Mouse (Mus musculus) ovary, postnatal 36 days (tissue): ENCODE results near the gene AY074887.
A peak's percentile ranks its signal among the peaks of the same experiment; 100 is the strongest.

Source experiments
- DNase-seq: peaks from one replicate; pipeline ENCODE4 v3.0.0; 2022; ENCODE audit warnings: low spot score, mixed read lengths

AY074887 gene

DNA sequence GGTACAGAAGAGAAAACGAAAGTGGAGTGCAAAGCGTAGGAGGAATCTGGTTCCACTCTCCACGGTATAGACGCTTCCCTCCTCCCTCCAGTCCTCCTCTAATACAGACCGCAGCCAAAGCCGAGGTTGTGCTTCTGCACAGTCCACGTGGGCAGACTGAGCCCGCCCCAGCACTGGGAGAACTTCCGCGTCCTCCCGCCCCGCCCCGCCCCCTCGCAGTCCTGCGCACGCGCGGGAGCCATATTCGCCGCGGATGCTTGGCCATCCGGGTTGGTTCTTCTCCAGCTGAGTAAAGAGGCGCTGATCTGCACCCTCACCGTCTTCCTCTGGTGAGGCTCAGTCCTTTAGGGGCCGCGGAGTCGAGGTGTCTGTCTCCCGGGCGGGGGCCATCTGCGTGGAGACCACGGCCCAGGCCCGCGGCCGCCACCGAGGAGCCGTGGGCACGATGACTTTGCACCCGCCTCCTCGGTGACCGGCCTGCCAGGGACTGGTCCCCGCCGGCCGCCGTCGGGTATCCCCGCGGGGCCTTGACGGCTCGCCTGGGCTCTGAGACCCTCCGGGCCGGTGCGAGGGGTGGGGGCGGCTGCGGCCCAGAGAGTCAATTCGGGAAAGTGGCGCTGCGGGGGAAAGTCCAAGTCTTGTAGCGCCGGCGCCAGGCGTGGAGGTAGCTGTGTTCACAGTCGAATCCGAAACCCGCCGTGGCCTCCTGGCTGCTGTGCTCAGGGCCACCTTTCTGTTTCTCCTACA is at the start of gene AY074887, which contains the start of gene Psma4:
Gene AY074887 (minus strand): TSS at position 424 of the 747 bp plus-strand sequence.
Gene Psma4 (plus strand): TSS at position 216 of the 747 bp plus-strand sequence.
- DNase-seq: peak; percentile 91

DNA sequence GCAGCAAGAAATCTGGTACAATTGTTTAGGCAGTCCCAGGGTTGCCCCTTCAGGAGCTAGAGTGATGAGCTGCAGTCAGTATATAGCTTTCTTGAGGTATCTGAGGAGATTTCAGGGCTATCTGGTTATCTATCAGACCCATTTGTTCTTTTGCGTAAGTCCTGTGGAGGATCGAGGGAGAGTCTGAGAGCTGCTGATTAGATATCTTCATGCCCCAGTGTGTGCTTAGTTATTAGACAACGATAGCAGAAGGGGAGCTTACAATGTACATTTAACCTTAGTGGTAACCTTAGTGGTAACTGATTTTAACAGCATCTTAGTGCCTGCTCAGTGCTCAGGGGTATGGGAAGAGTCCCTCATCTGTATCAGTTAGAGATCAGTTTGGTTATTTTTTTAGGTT is 44.8 kb upstream of the AY074887 start:
- DNase-seq: no peak

DNA sequence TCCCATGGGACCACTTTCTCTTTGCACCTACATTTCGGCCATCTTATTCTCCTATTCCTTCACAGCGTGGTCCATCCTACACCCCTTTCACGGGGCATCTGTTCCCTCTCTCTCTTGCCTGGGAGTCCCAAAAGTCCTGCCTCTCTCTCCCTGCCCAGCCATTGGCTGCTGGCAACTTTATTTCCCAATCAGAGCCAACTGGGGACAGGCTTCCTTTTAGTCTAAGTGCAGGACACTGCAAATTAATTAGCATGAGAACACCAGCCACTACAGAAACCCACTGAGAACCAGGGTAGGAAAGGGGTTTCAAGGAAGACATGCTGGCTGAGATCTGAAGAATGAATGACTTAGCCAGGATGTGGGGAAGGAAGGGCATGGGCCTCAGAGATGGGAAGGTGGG is 43.6 kb upstream of the AY074887 start:
- DNase-seq: no peak

DNA sequence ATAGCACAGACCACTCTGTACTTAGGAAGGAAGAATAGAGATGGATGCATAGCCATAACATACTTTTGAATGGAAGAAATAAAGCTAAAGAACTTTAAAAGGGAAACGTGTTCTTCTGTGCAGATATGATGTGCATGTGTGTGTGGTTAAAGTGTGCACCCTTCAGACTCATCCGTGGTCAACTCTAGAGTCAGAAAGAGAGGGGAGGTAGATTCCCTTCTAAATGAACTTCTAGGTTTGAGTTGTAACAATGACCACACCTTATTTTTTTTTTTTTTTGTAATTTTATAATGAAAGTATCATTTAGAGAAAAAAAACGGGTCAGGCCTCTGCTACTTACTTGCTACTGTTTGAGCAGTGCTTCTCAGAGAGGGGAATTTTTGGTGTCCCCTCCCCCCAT is 39.6 kb upstream of the AY074887 start:
- DNase-seq: no peak

DNA sequence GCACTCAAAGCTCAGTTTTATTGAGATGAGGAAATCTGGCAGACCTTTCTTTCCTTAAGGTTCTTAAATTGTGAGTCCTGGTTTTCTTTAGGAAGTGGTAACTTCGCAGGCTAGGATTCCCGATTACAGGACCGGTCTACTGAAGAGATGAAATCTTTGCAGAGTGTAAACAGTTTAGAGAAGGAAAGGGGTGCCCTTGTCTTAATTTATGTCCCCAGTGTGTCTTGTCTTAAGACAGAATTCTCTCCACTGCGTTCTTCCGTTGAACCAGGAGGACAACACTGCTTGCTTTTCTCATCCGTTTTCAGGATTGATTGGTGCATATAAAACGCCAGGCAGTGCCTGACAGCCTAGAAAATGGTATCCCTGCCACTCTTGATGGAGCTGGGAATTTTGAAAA is 31.6 kb upstream of the AY074887 start:
- no peak for DNase-seq

DNA sequence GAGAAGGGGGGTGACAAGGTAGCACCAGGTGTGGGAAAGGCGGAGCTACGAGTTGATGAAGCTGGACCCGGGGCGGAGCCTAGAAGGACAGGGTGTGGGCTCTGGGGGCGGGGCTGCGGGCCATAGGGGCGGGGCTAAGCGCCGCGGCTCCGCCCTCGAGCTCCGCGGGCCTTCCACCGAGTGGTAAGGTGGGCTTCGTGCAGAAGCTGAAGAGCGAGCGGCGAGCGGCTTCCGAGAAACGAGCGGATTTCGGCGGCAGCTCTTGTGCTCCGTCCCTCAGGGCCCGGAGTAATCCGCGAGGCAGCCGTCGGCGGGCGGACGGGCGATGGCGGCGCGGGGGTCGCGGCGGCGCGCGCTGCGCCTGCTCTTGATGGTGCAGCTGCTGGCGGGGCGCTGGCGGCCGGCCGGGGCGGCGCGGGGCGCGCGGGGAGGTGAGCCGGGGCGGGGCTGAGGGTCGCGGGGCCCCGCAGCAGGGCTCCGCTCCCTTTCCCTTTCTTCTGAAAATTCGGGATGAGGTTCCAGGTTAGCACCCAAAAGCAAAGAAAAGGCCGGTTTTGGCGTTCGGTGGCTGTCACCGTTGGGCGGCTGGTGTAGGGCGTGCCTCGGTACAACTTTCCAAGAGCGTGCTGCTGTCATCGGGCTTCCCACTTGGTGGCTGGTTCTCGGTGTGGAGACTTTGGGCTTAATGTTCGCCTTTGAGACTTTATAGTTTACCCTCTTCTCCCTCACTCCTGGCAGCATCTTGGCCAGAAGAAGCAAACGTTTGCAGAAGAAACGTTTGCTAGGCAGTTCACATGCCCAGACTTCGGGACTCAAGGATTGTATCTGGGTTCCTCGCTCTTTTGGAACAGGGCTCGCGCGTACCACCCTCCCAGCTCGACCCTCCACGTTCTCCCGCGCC is 30.7 kb upstream of the AY074887 start:
- peak; percentile 12 for DNase-seq

DNA sequence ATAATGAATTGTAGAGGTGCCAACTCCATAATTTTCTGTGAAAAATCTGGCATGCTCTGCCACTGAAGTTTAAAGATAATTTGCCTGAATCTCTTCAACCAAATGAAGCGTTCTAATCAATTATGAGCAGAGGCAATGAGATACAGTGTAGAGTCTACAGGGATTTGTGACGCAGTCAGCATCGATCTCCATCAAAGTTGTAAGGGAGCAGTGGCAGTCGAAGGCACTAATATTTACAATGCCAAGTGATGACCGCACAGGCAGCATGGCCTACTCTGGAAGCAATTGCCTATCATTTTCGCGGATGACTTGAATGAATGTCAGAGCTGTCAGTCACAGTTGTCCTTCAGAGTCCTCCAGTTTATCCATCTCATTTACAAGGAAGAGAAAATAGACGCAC is 29.9 kb upstream of the AY074887 start, which contains the start of gene Chrna5:
Gene Chrna5 (plus strand): TSS at position 207 of the 400 bp plus-strand sequence.
- DNase-seq: no peak

DNA sequence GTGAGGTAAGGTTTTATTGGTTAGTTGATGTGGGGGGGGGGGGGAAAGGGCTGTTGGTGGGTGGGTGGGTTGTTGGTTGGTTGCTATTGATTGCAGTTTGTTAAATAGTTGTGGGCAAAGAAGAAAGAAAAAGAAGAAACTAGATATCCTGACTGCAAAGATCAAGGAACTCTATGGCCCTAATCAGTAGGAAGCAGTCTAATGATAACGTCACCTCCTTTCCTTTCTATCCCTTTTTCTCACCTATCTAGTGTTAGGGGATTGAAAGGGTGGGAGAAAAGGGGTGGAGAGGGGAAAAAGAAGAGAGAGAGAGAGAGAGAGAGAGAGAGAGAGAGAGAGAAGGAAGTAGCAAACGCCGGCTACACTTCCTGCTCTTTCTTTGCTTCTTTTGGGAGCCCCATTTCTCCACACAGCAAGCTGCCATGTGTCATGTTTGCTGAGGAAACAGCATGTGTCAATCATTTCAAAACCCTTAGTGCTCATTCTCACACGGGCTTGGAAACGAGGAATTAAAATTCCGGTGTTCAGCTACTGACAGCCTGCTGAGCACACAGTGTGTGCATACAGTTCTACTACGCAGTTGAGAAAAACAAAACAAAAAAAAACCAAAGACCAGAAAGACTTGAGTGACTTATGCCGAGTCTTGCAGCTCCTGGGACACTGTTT is 19.3 kb upstream of the AY074887 start:
- no peak for DNase-seq

DNA sequence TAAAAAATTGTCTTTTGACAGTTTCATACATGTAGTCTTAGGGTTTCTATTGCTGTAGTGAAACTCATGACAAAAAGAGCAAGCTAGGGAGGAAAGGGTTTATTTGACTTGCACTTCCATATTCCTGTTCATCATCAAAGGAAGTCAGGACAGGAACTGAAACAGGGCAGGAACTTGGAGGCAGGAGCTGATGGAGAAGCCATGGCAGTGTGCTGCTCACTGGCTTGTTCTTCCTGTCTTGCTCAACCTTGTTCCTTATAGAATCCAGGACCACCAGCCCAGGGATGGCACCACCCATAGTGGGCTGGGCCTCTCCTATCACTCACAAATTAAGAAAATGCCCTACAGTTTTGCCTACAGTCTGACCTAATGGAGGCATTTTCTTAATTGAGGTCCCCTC is 12.9 kb upstream of the AY074887 start:
- DNase-seq: no peak

DNA sequence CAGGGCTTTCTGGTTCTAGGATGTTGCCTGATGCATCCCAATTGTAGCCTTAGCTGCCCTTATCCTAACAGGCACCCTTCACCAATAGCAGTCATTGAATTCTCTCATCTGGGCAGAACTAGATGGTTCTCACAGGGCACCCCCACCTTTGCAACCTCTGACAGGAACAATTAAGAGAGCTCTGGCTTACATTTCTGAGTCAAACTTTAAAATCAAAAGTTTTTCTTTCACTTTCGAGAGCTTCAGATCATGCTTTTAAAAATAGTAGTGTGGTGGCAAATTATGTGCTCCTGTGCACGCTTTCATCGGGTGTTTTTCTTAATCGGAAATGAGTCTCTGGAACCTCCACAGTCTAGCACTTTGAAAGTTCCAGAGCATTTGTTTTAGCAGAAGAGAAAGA is 10.3 kb upstream of the AY074887 start:
- no peak for DNase-seq

DNA sequence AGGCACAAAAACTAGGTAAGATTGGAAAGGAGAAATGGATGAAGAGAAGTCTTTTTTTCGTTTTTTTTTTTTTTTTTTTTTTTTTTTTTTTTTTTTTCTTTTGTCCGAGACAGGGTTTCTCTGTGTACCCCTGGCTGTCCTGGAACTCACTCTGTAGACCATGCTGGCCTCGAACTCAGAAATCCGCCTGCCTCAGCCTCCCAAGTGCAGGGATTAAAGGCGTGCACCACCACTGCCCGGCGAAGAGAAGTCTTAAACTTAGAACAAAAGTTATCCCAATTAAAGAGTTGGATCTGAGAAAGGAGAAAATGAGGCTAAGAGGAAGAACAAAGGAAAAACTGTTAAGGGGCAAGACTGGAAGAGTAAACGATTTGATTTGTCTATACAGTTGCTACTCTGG is 636 bp downstream of the AY074887 start:
- peak; percentile 8 for DNase-seq

DNA sequence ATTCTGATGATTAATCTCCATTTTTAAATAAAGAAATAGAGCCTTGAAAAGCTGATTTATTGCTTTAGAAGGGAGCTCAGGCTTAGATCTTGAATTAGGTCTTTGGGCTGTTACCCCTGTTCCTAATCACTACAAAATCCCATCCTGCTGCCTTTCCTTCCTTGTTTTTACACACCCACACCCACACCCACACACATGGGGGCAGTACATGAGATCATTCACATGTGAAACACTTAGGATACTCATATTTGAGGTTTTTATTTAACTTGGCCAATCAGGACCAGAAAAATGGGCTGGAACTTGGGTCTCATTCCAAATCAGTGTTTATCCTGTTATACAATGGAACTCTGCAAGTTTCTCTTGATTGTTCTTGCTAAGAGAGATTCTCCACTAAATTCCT is 1.3 kb downstream of the AY074887 start:
- DNase-seq: no peak

DNA sequence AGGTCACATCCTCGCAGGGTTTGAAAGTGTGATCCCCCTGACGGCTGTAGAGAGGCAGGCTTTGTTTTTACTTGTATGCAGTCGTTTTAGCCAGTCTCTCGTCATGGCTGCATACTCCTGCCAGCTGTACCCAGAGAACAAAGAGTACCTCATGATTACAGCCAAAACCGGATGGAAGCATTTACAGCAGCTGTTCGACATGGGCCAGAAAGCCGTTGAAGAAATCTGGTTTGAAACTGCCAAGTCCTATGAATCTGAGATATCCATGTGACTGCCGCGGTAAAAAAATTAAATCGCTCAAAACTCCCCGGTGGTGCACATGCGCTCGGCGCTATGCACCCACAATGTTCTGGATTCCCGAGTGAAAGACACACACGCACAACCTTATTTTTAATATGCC is 4.5 kb downstream of the AY074887 start:
- no peak for DNase-seq

DNA sequence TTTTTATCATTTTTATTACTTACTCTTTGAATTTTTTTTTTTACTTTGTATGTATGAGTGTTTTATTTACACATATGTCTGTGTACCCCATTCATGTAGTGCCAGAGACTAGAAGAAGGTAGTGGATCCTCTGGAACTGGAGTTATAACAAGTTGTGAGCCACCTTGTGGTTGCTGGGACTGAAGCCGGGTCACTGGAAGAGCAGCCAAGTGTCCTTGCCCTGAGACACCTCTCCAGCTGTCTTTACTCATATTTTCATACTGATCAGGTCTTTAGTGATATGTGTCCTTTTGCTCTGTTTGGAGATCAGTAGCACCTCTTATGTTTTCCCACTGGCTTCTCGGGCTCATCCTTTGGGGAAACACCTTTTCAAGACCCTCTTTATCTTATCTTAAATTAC is 6.3 kb downstream of the AY074887 start:
- DNase-seq: no peak

DNA sequence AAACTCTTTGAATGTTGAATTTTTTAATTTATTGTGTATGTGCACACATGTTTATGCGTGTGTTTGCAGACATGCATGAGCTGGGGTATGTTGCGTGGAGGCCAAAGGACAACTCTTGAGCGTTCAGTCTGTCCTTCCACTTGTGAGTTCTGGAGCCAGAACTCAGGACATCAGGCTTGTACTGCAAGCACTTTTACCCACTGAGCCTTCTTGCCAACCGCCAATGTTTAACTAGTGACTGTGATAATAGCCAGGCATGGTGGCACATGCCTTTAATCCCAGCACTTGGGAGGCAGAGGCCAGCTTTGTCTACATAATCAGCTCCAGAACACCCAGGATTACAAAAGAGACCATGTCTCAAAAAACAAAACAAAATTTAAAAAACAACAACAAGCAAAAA is 8.7 kb downstream of the AY074887 start:
- DNase-seq: no peak

DNA sequence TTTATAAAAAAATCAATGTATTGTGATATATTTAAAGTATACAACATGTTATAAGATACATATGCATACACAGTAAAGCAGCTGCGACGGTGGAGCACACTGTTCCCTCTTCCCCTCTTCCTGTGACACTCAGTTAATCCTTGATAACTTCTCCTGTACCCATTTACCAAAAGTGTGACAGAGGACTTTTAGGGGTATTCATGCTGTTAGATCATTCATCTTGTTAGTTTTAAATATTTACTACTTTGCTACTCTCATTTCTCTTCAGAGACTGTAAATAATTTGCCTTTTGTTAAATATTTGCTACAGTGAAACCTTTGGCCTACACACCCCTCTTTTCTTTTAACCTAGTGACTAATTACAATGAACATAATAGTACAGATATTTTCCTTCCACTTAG is 18.4 kb downstream of the AY074887 start:
- DNase-seq: no peak

DNA sequence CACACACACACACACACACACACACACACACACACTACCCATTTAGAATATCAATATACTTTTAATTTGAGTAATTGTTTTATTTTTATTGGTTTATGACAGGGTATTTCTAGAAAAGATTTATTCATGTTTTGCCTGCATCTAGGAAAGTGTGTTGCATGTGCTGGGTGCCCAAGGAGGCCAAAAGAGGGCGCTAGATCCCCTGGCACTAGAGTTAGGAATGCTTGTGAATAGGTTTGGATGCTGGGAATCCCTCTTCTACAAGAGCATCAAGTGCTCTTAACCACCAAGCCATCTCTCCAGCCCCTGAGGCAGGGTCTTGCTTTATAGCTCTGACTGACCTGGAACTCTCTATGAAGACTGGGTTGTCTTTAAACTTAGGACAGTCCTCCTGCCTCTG is 19.0 kb downstream of the AY074887 start:
- DNase-seq: no peak

DNA sequence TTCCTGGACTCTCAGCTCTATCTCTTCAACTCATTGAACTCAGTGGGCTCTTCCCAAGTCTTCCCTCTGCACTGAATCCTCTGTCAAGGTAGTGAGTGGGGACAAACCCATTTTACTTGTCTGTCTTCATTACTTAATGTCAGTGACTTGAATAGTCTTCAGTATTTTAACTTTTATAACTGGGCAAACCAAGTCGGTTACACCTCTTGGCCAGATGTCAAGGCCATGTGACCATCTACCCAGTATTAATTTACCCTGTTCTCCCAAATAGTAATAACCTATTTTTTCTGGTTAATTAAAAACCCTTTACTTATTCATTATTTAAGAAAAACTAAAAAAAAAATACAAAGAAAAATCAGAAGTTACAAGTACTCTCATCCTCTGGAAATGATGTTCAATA is 20.1 kb downstream of the AY074887 start:
- DNase-seq: no peak

DNA sequence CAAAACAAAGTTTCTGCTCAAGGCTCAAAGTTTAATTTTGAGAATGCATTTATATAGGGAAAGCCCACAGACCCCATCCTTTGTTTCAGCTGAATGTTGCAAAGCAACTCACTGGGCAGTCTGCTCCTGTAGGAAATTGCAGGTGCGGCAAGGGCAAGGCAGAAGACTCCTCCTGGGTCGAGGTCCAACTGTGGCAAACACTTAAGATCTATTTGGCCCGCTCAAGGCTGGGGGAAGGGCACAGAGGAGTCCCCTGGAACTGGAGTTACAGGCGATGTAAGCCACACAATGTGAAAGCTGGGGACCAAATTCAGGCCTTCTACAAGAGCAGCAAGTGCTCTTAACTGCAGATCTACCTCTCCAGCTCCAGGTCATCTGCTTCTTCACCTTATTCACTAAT is 30.9 kb downstream of the AY074887 start:
- DNase-seq: no peak

DNA sequence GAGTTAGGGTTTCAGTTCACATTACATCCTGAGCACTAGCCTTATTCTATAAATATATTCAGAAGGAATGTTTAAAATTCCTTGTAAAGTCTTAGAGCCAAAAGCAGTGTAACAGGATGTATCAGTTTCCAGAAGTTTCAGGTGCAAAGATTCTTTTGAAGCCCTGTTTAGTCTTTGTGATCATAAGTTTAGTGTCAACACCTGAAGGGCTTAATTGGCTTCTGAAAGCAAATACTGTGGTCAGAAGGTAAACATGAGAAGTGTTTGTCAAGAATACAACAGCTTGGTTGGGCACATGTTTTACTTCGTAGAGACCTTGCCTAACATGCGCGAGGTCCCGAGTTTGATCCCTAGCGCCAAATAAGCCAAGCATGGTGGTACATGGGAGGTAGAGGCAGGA is 32.0 kb downstream of the AY074887 start:
- DNase-seq: no peak

DNA sequence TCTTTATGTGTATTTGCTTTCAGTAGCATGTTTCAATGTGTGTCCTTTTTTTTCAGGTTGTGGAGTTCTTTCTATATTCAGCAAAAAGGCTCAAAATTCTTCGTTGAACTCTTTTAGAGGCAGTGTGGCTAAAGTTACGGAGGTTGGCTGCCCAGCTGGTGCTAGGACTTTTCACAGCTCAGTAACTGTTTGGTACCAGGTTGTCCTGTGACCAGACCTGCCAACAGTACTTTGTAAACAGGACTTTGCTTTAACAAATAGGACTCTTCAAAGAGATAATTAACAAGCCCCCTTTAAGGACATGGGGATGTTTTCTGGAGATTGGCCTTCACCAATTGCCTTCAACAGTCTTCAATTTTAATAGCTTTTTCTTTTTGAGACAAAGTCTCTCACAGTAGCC is 32.6 kb downstream of the AY074887 start:
- DNase-seq: no peak

DNA sequence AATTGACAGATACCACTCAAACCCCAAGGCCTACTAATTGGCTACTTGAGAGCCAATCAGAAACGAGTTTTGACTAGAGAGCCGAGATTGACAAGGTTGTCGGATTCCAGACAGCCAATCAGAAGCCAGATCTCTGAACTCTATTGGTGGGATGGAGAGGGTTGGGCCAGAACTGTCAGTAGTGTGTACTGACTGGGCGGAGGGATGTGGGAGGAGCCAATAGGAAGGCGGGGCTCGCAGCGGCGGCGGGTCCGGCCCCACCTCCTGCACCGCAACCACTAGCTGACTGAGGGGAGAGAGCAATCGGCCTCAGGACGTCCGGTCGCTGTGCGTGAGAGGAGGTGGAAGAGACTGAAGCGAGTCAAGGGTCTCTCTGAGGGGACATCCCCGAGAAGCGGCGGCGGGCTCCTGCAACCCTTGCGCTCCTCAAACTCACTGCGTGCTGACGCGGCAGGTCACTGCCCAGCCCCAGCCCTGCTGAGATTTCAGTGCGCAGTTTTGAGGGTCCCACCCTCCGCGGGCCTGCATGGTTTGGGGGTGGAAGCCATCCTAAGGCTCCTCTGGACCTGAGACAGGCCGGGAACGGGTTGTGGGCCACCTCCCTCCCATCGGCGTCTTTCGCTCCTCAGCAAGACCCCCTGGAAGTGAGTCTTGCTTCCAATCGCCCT is 33.7 kb downstream of the AY074887 start, which contains the start of gene Hykk:
Gene Hykk (plus strand): TSS at position 274 of the 668 bp plus-strand sequence.
- peak; percentile 80 for DNase-seq
